Mouse (Mus musculus): Measurements from ENCODE around the gene Cyp4f37.

The Cyp4f37 gene

GRCm38 (mm10) chr17:32685048-32685750 is 64.1 kb downstream of the Cyp4f37 start, which contains the start of gene Cyp4f15:
TSS of gene Cyp4f15 (plus strand) at chr17:32685627.
- DNase-seq (ENCODE audit: inconsistent ontology term): no peak

Data from Muller cell, postnatal 12 days (primary cell).